Mouse (Mus musculus): ENCODE measurements around the gene Tmem121. TPM values are rescaled to one million over a fixed set of nuclear protein-coding genes. Genes with fewer than 3 reads are reported as not detected.
A peak's percentile ranks its signal among the peaks of the same experiment; 100 is the strongest.

The Tmem121 gene
- 10 to 100 TPM; 27.8 to 28.6 TPM for total RNA-seq (2021)
- long read RNA-seq, experiment 1, partial matches to known transcripts: 0 of 4 reads
- long read RNA-seq, experiment 1, other reads (novel, unspliced or antisense): 1 of 4 reads
- long read RNA-seq, experiment 2, partial matches to known transcripts: 0 of 2 reads
- long read RNA-seq, experiment 2, other reads (novel, unspliced or antisense): 0 of 2 reads

GRCm38 (mm10) chr12:113185442-113186291, at the start of gene Tmem121:
Tmem121 (plus strand) TSS chr12:113185930.
- DNase-seq (ENCODE audit: extremely low spot score in 1 of 2, low spot score in 2 of 2): peak; percentile 46 to 49
- Histone ChIP-seq H3K4me3 (peak within 1 kb of the TSS; percentile 80), H3K27ac (peak within 1 kb of the TSS; percentile 84)
- no peak for TF ChIP-seq CTCF (IDR thresholded peaks at IDR 0.05)
- intact Hi-C loops (cut with DNase I): loop anchor here (5.0 kb wide), 1 partner anchor 38 kb away; the partner anchor contains the start of gene Crip1

GRCm38 (mm10) chr12:113136492-113137020, 49.2 kb upstream of the Tmem121 start:
- Histone ChIP-seq H3K27ac (peak overlapping the region; percentile 25; the same call in 1 of the 2 replicates), H3K4me3 (no peak overlapping the region)
- intact Hi-C loops (cut with DNase I): no loop called here
- DNase-seq (ENCODE audit: extremely low spot score in 1 of 2, low spot score in 2 of 2): no peak
- no peak; the same call in 1 of the 2 replicates for TF ChIP-seq CTCF (IDR thresholded peaks at IDR 0.05)

- intact Hi-C loops (cut with DNase I): no loop called here
- no peak for TF ChIP-seq CTCF (IDR thresholded peaks at IDR 0.05)
- DNase-seq (ENCODE audit: extremely low spot score in 1 of 2, low spot score in 2 of 2): no peak
- Histone ChIP-seq H3K4me3 (no peak overlapping the region), H3K27ac (no peak overlapping the region)
Observed at GRCm38 (mm10) chr12:113137260-113138213, 48.2 kb upstream of the Tmem121 start.

- intact Hi-C loops (cut with DNase I): no loop called here
- TF ChIP-seq CTCF (IDR thresholded peaks at IDR 0.05): no peak
- Histone ChIP-seq H3K27ac (peak overlapping the region; percentile 93), H3K4me3 (no peak overlapping the region)
- DNase-seq (ENCODE audit: extremely low spot score in 1 of 2, low spot score in 2 of 2): no peak
Observed at GRCm38 (mm10) chr12:113138291-113138690, 47.4 kb upstream of the Tmem121 start.

- no peak for DNase-seq (ENCODE audit: extremely low spot score in 1 of 2, low spot score in 2 of 2)
- intact Hi-C loops (cut with DNase I): no loop called here
- no peak for TF ChIP-seq CTCF (IDR thresholded peaks at IDR 0.05)
- Histone ChIP-seq H3K27ac (peak overlapping the region; percentile 93), H3K4me3 (peak overlapping the region; percentile 84)
Observed at GRCm38 (mm10) chr12:113138901-113139864, 46.5 kb upstream of the Tmem121 start.

GRCm38 (mm10) chr12:113139908-113140615, 45.7 kb upstream of the Tmem121 start, which contains the start of gene Crip2:
Crip2 (plus strand) TSS chr12:113140236.
- TF ChIP-seq CTCF (IDR thresholded peaks at IDR 0.05): peak; percentile 11
- peak within 1 kb of the TSS; percentile 93 for H3K27ac ChIP-seq
- intact Hi-C loops (cut with DNase I): no loop called here
- peak; percentile 90 to 93 for DNase-seq (ENCODE audit: extremely low spot score in 1 of 2, low spot score in 2 of 2)
- H3K4me3 ChIP-seq: peak within 1 kb of the TSS; percentile 84

GRCm38 (mm10) chr12:113140616-113141411, 44.9 kb upstream of the Tmem121 start:
- intact Hi-C loops (cut with DNase I): no loop called here

GRCm38 (mm10) chr12:113141531-113141973, 44.2 kb upstream of the Tmem121 start:
- peak overlapping the region; percentile 84 for H3K4me3 ChIP-seq
- H3K27ac ChIP-seq: peak overlapping the region; percentile 93
- no peak for TF ChIP-seq CTCF (IDR thresholded peaks at IDR 0.05)
- DNase-seq (ENCODE audit: extremely low spot score in 1 of 2, low spot score in 2 of 2): peak in 1 of 2 experiments; percentile 48
- intact Hi-C loops (cut with DNase I): no loop called here

More at GRCm38 (mm10) chr12:113140616-113141411, 44.9 kb upstream of the Tmem121 start:
- peak in 1 of 2 experiments; percentile 43 for DNase-seq (ENCODE audit: extremely low spot score in 1 of 2, low spot score in 2 of 2)
- no peak for TF ChIP-seq CTCF (IDR thresholded peaks at IDR 0.05)
- peak overlapping the region; percentile 84 for H3K4me3 ChIP-seq
- peak overlapping the region; percentile 93 for H3K27ac ChIP-seq

Measured in left cerebral cortex, adult 2 months (tissue).